Mouse (Mus musculus) adrenal gland, adult (tissue): ENCODE measurements around the gene Vps37b.

ENCODE experiments used
- DNase-seq, 2 experiments: peaks; one replicate each; pipeline ENCODE4 v3.0.0; 2022 to 2023; ENCODE audit warnings: low spot score in 1 of 2; ENCODE audit not compliant: inconsistent age in 2 of 2

Gene Vps37b

DNA sequence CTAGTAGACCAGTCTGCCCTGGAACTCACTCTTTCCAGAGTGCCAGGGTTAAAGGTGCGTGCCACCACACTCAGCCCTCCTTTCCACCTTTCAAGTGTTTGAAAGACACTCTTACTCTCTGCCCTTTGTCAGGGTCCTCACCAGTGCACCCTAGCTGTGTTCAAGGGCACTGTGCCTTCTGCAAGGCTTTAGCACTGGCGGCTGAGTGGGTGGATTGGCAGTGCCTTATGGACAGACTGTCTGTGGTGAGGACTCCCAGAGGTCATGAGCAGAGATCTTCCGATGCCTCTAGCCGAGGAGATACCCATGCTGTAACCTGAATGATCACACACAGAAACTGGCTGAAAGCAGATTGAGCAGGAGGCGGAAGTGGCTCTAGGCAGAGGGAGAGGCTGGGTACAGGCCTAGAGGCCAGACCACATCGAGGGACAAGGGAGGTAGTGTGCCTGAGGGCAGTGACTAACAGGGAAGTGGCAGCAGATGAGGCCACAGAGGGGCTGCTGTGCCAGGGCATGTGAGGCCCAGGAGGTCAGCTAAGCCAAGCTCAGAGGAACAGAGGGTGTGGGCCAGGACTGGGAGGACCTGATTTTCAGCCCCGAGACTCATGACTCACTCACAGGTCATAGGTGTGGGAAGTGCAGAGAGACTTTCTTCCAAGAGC is 14.8 kb upstream of the Vps37b start:
- peak; percentile 80 for DNase-seq

- no peak for DNase-seq
Measured at GRCm38 (mm10) chr5:124045453-124046010, 13.5 kb upstream of the Vps37b start.

DNA sequence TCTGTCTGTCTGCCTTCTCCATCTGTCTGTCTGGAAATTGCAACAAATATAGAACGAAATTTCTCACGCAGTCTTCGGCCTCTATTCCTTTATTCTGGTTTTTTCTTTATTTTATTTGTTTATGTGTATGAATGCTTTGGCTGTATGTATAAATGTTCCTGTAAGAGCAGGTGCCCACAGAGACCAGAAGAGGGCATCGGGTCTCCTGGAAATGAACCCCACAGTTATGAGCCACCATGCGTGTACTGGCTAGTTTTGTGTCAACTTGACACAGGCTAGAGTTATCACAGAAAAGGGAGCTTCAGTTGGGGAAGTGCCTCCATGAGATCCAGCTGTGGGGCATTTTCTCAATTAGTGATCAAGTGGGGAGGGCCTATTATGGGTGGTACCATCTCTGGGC is 11.9 kb upstream of the Vps37b start:
- DNase-seq = no peak

DNA sequence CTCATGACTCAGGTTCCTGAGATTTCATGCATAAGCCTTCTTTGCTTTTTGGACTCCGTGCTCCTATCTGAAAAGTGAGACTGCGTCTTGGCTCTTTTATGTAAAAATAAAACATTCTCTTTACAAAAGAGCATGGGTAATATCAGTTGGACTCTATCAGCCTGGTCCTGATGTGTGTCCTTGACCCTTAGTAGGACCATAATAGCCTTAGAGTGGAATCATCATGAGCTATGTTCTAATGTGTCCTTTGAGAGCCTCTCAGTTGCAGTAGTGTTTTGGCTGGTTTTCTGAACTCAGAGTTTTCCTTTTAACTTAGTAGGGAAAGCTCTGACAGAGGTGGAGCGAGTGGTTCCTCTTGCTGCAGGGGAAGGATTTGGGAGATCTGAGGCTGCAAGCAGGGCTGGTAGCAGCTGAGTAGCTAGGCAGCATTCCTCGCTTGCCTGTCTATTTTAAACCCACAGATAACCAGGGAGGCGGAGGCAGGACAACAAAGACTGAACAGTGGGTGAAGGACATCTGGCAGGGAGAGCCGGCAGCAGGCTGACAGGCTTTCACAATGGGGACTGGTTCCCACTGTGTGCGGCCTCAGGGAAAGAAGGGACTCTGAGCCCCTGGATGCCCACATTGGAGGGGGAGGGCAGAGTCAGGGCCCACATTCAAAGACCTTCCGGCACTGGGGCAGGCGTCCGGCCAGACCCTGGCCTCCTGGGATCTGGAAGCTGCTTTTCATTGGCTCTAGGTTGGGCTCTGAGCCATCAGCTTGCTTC is 11.3 kb upstream of the Vps37b start:
- peak; percentile 81 to 91 for DNase-seq

DNA sequence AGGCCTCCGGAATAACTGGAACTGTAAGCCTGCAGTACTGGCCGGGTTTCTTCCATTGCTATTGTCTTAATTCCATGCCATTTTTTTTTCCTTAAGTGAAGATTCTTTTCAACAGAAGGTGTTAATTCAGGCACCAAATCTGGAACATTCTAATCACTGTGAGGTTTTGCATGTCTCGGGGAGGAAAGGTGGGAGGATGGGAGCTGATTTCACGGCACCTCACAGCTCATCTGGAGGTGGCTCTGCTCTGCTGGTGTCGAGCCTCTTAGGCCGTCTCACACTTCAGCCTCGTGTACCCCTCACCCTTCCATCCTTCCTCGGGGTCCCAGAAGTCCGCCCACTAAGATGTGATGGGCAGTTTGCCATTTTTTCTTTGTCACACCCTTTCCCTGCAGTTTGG is 9.0 kb upstream of the Vps37b start:
- DNase-seq = no peak

DNA sequence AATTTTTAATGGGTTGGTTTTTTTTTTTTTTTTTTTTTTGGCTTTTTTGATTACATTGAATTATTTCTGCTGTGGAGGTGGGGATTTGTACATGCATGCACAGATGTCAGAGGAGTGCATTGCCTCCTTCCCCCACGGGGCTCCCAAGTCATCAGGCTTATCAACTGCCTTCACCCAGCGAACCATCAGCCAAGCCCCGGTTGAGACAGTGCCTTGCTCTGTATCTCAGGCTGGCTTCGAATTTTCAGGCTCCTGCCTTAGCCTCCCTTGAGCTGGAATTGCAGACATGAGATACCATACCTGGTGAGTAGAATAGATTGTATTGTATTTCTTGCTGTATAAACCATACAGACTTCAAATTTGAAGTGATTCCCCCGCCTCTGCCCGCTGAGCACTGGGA is 7.5 kb upstream of the Vps37b start:
- no peak for DNase-seq

DNA sequence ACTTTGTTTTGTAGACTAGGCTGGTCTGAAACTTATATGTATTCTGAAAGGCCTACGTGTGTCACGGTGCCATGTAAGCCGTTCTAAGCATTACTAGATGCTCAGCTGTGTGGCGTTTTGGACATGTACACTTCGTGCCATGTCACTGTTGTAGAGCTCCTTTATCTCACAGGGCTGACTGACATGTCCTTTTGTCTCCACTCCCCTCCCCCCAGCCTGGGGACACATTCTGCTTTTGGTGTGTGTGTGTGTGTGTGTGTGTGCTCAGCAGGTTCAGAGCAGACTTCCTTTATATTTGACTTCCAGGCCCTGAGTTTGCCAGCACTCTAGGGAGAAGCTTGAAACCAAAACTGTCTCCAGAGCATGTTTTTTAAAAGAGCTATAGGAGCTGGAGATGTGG is 4.8 kb upstream of the Vps37b start:
- DNase-seq = no peak

DNA sequence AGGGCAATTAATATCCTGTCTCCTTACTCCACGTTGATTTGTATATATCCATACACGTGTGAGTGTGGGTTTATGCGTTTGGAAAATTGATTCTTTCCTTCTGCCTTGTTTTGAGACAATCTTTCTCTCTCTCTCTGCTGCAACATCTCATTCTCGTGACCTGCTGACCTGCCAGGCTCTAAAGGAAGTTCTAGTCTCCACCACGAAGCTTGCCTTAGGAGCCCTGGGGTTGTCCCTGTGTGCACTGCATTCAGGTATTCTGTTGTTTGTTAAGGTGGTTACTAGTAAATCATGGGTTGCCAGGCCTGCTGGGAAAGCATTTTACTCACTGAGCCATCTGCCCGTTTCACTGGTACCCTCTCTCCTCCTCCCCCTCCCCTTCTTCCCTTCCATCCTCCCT is 4.3 kb upstream of the Vps37b start:
- no peak for DNase-seq

GRCm38 (mm10) chr5:124035806-124036205 is 3.7 kb upstream of the Vps37b start:
- no peak for DNase-seq

GRCm38 (mm10) chr5:124035406-124035805 is 3.3 kb upstream of the Vps37b start:
- no peak for DNase-seq

DNA sequence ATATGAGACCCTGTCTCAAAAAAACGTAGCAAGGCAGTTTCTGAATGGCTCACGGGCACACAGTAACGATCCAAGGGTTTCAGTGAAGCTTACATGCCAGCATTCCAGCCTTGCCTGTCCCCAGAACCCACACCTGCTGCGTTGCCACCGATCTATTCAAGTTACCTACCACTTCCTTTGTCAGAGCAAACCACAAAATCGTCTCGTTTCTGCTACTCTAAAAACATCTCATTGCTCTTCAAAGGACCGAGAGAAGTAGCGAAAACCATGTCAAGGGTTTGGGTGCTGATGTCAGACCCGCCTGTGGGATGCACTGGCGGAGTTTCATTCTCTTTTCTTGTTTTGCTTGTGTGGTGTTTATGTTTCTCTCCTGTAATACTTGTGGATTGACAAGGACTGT is 2.4 kb upstream of the Vps37b start:
- no peak for DNase-seq

- DNase-seq = peak; percentile 36 to 82
Measured at GRCm38 (mm10) chr5:124031068-124031955, 758 bp downstream of the Vps37b start.

DNA sequence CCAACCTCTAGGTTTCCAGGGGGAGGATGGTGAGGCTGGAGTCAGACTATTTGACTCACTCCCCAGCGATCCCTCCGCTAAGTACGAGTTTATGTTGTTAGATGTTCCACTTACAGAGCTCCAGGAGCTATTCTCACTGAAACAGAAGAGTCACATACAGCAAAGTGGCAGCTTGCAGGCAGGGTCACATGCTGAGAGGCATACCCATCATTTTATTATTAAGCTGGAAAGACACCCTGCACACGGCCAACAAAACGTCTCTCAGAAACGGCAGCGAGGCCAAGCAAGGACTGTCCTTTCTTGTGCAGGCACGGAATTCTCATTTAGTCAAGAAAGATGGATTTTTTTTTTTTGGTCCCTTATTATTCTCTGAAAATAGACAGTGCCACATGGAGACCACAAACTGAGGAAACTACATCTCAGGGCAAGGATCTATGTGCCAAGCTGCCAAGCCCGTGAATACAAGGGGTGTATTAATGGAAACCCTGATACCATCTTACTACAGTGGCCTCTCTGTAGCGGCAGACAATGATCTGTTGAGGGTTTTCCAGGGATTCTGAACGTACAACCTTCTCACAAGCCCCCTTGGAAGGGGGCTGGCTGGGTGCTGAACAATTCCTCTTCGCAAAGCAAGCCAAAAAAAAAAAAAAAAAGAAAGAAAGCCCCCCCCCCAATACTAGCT is 1.5 kb downstream of the Vps37b start:
- DNase-seq = peak; percentile 35 to 80

DNA sequence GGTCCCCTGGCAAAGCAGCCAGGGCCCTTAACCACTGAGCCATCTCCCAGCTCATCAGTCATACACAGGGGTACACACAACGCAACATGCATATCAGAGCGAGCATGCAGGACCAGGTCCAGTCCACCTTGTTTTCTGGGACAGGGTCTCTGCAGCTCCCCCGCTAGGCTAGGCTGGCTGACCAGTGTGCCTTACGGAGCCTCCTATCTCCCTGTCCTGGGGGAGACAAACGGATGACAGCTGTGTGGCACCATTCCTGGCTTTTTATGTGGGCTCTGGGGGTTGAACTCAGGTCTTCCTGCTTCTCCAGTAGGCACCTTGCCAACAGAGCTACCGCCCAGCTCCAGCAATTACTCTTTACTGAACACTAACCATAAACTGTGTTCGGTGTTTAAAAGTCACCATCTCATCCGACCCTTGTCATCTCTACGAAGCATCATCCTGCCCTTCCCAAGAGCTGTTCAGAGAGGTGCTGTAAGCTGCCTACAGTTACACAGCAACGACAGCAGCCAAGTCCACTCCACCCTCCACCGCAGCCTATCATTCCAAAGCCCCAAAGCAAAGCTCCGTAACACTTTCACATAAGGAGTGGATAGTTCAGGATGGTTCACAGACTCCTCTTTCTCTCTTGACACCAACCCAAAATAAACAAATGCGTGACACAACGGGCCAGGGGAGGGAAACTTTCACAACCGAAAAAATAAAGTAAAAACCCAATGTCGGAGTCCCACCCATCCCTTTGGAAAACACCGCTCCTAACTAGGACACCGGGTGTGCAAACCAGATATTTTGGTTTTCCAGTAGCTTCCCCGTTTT is 2.6 kb downstream of the Vps37b start:
- peak; percentile 37 to 78 for DNase-seq

- DNase-seq = peak in 1 of 2 experiments; percentile 15
Measured at GRCm38 (mm10) chr5:124028680-124029079, 3.4 kb downstream of the Vps37b start.

DNA sequence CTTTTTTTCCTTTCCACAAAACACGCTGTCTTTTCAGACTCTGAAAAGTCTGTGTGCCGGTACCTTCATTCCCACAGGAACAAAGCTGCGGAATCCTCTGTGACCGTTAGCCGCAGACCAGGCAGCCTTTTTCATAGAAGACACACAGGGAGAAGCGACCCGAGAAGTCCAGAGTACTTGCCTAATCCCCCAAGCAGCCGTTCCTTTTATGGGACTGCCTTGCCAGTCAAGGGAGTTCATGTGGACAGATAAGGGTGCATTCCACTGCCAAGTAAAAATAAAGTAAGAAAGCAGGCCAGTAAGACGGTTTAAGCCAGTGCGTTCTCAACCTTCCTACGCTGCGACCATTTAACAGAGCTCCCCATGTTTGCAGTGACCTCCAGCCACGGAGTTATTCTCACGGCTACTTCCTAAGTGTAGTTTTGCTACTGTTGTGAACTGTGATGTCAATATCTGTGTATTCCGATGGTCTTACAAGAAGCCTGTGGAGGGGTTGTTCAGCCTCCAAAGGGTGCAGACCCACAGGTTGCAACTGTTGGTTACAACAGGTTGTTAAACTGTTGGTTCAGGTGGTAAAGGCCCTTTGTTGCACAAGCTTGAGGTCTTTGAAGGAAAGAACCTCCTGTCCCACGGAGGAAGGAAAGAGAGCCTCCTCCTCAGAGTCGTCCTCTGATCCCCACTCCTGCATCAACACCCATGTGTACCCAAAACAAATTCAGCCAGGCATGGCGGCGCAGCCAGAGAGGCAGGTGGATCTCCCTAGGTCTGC is 4.2 kb downstream of the Vps37b start:
- DNase-seq = peak; percentile 33 to 70

- DNase-seq = peak in 1 of 2 experiments; percentile 15
Measured at GRCm38 (mm10) chr5:124026568-124026967, 5.5 kb downstream of the Vps37b start.

DNA sequence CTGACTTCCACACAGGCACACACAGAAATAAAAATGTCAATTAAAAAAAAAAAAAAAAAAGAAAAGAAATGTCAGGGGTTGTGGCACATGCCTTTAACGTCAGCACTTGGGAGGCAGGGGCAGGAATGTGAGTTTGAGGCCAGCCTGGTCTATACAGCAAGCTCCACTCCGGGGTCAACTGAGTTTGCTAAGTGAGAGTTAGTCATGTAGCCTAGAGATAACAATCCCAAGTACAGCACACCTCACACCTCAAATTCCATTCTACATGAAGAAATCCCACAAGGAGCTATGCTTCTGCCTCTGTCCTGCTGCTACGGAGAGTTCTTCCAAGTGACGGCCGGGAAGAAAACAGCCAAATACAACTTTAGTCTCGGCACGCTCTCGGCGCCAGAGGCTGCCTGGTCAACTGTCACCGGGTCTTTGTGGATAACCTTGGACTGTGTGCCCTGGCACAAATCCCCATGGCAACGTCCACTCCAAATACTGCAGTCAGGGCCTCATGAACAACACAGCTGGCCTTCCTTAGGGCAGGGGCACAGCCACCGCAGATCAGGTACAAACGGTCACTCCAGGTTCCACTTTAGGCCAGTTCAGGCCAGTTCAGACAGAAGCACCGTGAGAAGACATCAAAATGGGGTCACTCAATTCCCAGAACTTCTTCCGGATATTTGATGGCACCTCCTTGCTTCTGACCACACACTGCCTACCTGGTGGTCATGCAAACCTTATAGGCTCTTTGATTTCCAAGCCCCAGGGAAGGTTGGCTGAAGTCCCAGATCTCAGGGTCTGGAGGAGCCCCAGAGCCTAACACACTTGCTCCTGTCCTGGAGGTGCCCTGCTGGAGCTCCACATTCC is 6.3 kb downstream of the Vps37b start:
- DNase-seq = peak; percentile 85 to 93
